Mouse (Mus musculus) lung, adult 2 months (tissue): ENCODE data around the gene Nav1.

Experiments used
- CTCF ChIP-seq: fragments of 200-500 bp; IDR thresholded peaks from 2 replicates; pipeline ENCODE4 v1.5.1; 2011; ENCODE audit warnings: mild to moderate bottlenecking, low read length, control low read depth; ENCODE audit not compliant: insufficient read depth
- POLR2A ChIP-seq: fragments of 200-500 bp; IDR thresholded peaks from 2 replicates; pipeline ENCODE4 v1.6.1; 2011; ENCODE audit warnings: low read depth, mild to moderate bottlenecking, control low read depth, low read length, borderline replicate concordance; ENCODE audit errors: extremely low read depth

- no peak for TF ChIP-seq POLR2A
- no peak for TF ChIP-seq CTCF
Measured at GRCm38 (mm10) chr1:135581001-135581400, 26.1 kb downstream of the Nav1 start.
